Mouse (Mus musculus): ENCODE data around the gene Pex26. TPM values are rescaled to one million over a fixed set of nuclear protein-coding genes. Genes with fewer than 3 reads are reported as not detected.
A peak's percentile ranks its signal among the peaks of the same experiment; 100 is the strongest.

The Pex26 gene
- polyA plus RNA-seq, 1 experiment from 2014 or later: 13.5 TPM

DNA sequence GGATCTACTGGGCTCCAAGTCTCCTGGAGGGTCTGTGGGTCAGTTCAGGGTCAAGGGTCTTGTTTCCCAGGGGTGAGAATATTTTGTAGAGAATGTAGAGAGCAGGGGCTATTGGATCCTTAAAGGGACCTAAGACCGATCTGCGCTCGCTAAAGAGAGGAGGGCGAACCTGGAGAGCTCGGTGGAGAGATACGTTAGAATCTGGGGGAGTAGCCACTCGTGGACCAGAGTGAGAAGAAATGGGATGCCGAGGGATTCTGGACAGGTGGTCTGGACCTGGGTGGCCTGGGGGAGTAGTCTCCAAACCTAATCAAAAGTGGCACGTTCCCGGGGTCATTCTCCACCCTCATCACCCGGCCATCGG, 27.4 kb downstream of the Pex26 start:
- Histone ChIP-seq H3K9ac (ENCODE audit: low read depth, low read length) (peak overlapping the region; percentile 67), H3K36me3 (ENCODE audit: control insufficient read depth, insufficient read depth, low read length) (no peaks in the 10 kb centered on the region), H3K4me1 (ENCODE audit: control insufficient read depth, insufficient read depth, low read depth, low read length) (peaks cover 11% of the 10 kb centered on the region), H3K4me3 (ENCODE audit: low read length) (peak overlapping the region; percentile 52), H3K4me2 (ENCODE audit: low read length) (peak overlapping the region; percentile 97), H3K27ac (ENCODE audit: low read depth, low read length) (no peak overlapping the region), H3K27me3 (replicated peaks; ENCODE audit: control insufficient read depth, insufficient read depth, low read length) (peaks cover 3% of the 10 kb centered on the region; the same call in 1 of the 2 replicates), H3K9me3 (ENCODE audit: control insufficient read depth, low read length) (no peaks in the 10 kb centered on the region)
- WGBS: under 1% methylated on average over 12 of the region's 12 CpGs
- peak; percentile 60 for ATAC-seq

GRCm38 (mm10) chr6:121211743-121212142, 28.3 kb downstream of the Pex26 start:
- H3K4me1 ChIP-seq (ENCODE audit: control insufficient read depth, insufficient read depth, low read depth, low read length): peaks cover 11% of the 10 kb centered on the region
- H3K36me3 ChIP-seq (ENCODE audit: control insufficient read depth, insufficient read depth, low read length): no peaks in the 10 kb centered on the region
- H3K27ac ChIP-seq (ENCODE audit: low read depth, low read length): no peak overlapping the region
- H3K4me2 ChIP-seq (ENCODE audit: low read length): peak overlapping the region; percentile 97
- peaks cover 3% of the 10 kb centered on the region; the same call in 1 of the 2 replicates for H3K27me3 ChIP-seq (replicated peaks; ENCODE audit: control insufficient read depth, insufficient read depth, low read length)
- H3K9me3 ChIP-seq (ENCODE audit: control insufficient read depth, low read length): no peaks in the 10 kb centered on the region
- no peak overlapping the region for H3K9ac ChIP-seq (ENCODE audit: low read depth, low read length)
- 7% methylated on average over 4 of the region's 5 CpGs for WGBS
- no peak overlapping the region for H3K4me3 ChIP-seq (ENCODE audit: low read length)
- no peak for ATAC-seq

GRCm38 (mm10) chr6:121212988-121213387, 29.5 kb downstream of the Pex26 start:
- Histone ChIP-seq H3K27me3 (replicated peaks; ENCODE audit: control insufficient read depth, insufficient read depth, low read length) (peaks cover 3% of the 10 kb centered on the region; the same call in 1 of the 2 replicates), H3K27ac (ENCODE audit: low read depth, low read length) (no peak overlapping the region), H3K9ac (ENCODE audit: low read depth, low read length) (no peak overlapping the region), H3K36me3 (ENCODE audit: control insufficient read depth, insufficient read depth, low read length) (no peaks in the 10 kb centered on the region), H3K4me2 (ENCODE audit: low read length) (no peak overlapping the region), H3K9me3 (ENCODE audit: control insufficient read depth, low read length) (no peaks in the 10 kb centered on the region), H3K4me1 (ENCODE audit: control insufficient read depth, insufficient read depth, low read depth, low read length) (peaks cover 11% of the 10 kb centered on the region), H3K4me3 (ENCODE audit: low read length) (no peak overlapping the region)
- no peak for ATAC-seq
- WGBS: 88% methylated on average over 4 of the region's 4 CpGs

DNA sequence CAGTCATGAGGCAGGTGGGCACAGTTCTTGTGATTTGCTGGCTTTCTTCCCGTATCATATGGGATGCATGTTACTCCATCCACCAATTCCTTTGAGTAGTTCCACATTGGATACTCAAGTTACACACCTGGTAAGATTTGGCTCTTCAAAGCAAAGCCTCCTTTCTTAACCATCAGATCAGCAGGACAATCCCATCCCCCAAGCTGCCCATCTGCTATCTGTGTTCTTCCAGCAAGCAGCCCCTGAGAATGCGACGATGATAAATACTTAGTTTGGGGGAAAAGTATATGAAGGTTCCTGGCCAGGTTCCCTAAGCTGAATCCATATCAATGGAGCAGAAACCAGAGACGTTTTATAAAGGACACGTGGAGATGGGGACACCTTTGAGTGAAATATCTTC, 30.8 kb downstream of the Pex26 start:
- Histone ChIP-seq H3K36me3 (ENCODE audit: control insufficient read depth, insufficient read depth, low read length) (no peaks in the 10 kb centered on the region), H3K27ac (ENCODE audit: low read depth, low read length) (no peak overlapping the region), H3K9ac (ENCODE audit: low read depth, low read length) (no peak overlapping the region), H3K4me2 (ENCODE audit: low read length) (no peak overlapping the region), H3K27me3 (replicated peaks; ENCODE audit: control insufficient read depth, insufficient read depth, low read length) (peaks cover 3% of the 10 kb centered on the region; the same call in 1 of the 2 replicates), H3K4me3 (ENCODE audit: low read length) (no peak overlapping the region), H3K4me1 (ENCODE audit: control insufficient read depth, insufficient read depth, low read depth, low read length) (peaks cover 11% of the 10 kb centered on the region), H3K9me3 (ENCODE audit: control insufficient read depth, low read length) (no peaks in the 10 kb centered on the region)
- no peak for ATAC-seq
- WGBS: 88% methylated on average over 5 of the region's 5 CpGs

DNA sequence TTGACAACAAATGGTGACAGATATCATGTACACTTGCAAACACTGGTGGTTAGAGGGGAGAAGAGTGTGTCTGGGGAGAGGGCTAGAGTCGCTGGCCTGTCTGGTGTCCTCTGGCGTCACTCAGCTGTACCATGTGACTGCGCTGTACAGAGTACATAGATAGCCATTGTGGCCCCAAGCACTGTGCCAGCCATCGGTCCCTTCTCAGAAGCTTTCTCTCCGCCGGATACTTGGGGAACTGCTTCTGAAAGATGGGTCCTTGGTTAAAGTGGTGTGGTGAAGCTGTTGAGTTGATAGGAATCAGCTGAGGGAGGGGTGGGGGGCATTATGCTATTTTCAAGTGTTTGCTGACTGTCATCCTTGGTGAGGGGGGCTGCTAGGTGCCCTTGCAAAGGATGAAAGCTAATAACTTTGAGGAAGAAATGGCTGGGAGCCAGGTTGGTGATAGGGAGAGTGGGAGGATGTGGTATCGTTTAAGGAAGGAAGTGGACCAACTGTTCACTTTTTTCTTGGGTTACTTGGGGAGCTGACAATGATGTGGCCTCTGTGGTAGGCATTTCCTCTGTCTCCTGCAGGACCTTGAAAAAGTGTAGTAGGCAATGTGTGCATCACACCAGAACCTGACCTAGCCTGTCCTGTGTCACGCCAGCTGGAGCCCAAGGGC, 31.3 kb downstream of the Pex26 start:
- H3K9ac ChIP-seq (ENCODE audit: low read depth, low read length): no peak overlapping the region
- no peaks in the 10 kb centered on the region for H3K9me3 ChIP-seq (ENCODE audit: control insufficient read depth, low read length)
- no peak overlapping the region for H3K4me2 ChIP-seq (ENCODE audit: low read length)
- peaks cover 11% of the 10 kb centered on the region for H3K4me1 ChIP-seq (ENCODE audit: control insufficient read depth, insufficient read depth, low read depth, low read length)
- H3K27ac ChIP-seq (ENCODE audit: low read depth, low read length): no peak overlapping the region
- no peak overlapping the region for H3K4me3 ChIP-seq (ENCODE audit: low read length)
- no peaks in the 10 kb centered on the region for H3K36me3 ChIP-seq (ENCODE audit: control insufficient read depth, insufficient read depth, low read length)
- WGBS: 83% methylated on average over 8 of the region's 8 CpGs
- ATAC-seq: no peak
- H3K27me3 ChIP-seq (replicated peaks; ENCODE audit: control insufficient read depth, insufficient read depth, low read length): no peaks in the 10 kb centered on the region; the same call in 1 of the 2 replicates

GRCm38 (mm10) chr6:121215336-121215735, 31.9 kb downstream of the Pex26 start:
- Histone ChIP-seq H3K4me2 (ENCODE audit: low read length) (no peak overlapping the region), H3K9me3 (ENCODE audit: control insufficient read depth, low read length) (no peaks in the 10 kb centered on the region), H3K4me3 (ENCODE audit: low read length) (no peak overlapping the region), H3K27ac (ENCODE audit: low read depth, low read length) (no peak overlapping the region), H3K27me3 (replicated peaks; ENCODE audit: control insufficient read depth, insufficient read depth, low read length) (no peaks in the 10 kb centered on the region; the same call in 1 of the 2 replicates), H3K4me1 (ENCODE audit: control insufficient read depth, insufficient read depth, low read depth, low read length) (peaks cover 11% of the 10 kb centered on the region), H3K36me3 (ENCODE audit: control insufficient read depth, insufficient read depth, low read length) (no peaks in the 10 kb centered on the region), H3K9ac (ENCODE audit: low read depth, low read length) (no peak overlapping the region)
- no peak for ATAC-seq
- WGBS: 85% methylated on average over 5 of the region's 5 CpGs

GRCm38 (mm10) chr6:121215896-121216295, 32.4 kb downstream of the Pex26 start:
- Histone ChIP-seq H3K9me3 (ENCODE audit: control insufficient read depth, low read length) (no peaks in the 10 kb centered on the region), H3K4me1 (ENCODE audit: control insufficient read depth, insufficient read depth, low read depth, low read length) (peaks cover 6% of the 10 kb centered on the region), H3K27me3 (replicated peaks; ENCODE audit: control insufficient read depth, insufficient read depth, low read length) (no peaks in the 10 kb centered on the region; the same call in 1 of the 2 replicates), H3K27ac (ENCODE audit: low read depth, low read length) (no peak overlapping the region), H3K4me3 (ENCODE audit: low read length) (no peak overlapping the region), H3K36me3 (ENCODE audit: control insufficient read depth, insufficient read depth, low read length) (no peaks in the 10 kb centered on the region), H3K4me2 (ENCODE audit: low read length) (no peak overlapping the region), H3K9ac (ENCODE audit: low read depth, low read length) (no peak overlapping the region)
- no peak for ATAC-seq
- 83% methylated on average over 6 of the region's 6 CpGs for WGBS

DNA sequence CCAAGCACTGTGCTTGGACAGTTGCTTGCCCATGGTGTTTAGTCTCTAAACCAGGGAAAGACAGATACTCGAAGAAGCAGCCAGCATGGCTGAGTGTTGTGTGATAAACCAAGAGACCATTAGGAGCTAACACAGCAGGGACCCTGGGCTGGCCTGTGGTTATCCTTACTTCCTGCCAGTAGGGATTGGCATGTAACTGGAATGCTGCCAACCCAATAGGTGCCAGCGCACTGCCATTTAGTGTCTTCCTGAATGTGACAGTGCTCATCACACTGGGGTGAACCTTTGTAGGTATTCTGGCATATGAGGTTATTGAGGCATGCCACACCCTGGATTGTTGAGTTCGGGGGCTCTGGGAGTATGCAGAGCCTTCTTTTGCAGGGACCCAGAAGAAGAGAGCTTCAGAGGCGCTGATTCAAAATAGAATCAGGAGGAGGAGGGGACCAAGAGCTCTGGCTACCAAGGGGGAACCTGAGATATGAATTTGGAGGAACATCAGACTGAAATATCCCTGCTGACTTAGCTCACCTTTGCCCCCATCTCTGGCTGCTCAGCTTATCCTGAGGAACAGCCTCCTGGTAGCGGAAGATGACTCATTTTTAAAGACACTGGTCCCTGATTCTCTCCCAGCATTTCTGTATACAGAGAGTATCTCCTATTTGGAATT, 33.3 kb downstream of the Pex26 start:
- Histone ChIP-seq H3K27ac (ENCODE audit: low read depth, low read length) (no peak overlapping the region), H3K36me3 (ENCODE audit: control insufficient read depth, insufficient read depth, low read length) (no peaks in the 10 kb centered on the region), H3K27me3 (replicated peaks; ENCODE audit: control insufficient read depth, insufficient read depth, low read length) (no peaks in the 10 kb centered on the region; the same call in 1 of the 2 replicates), H3K4me1 (ENCODE audit: control insufficient read depth, insufficient read depth, low read depth, low read length) (no peaks in the 10 kb centered on the region), H3K4me3 (ENCODE audit: low read length) (no peak overlapping the region), H3K9me3 (ENCODE audit: control insufficient read depth, low read length) (no peaks in the 10 kb centered on the region), H3K9ac (ENCODE audit: low read depth, low read length) (no peak overlapping the region), H3K4me2 (ENCODE audit: low read length) (no peak overlapping the region)
- no peak for ATAC-seq
- WGBS: 76% methylated on average over 5 of the region's 5 CpGs

DNA sequence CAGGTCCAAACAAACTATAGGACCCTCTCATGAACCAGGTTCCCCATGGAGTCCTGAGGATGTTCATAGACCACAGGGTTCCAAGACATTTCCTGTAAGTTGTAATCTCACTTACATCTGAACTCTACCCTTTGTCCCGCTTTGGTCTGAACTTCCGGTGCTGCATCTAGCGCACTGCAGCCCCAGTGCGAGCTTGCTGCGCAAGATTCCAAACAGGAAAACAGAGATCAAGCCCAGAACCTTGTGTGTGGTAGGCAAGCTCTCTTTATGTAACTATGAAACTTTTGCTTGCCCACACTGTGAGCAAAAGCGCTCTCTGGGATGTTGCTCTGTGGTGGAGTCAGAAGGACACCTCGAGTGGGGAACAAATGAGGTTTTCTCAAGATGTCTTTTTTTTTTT, 34.5 kb downstream of the Pex26 start:
- Histone ChIP-seq H3K4me3 (ENCODE audit: low read length) (no peak overlapping the region), H3K36me3 (ENCODE audit: control insufficient read depth, insufficient read depth, low read length) (no peaks in the 10 kb centered on the region), H3K4me1 (ENCODE audit: control insufficient read depth, insufficient read depth, low read depth, low read length) (no peaks in the 10 kb centered on the region), H3K27ac (ENCODE audit: low read depth, low read length) (no peak overlapping the region), H3K9ac (ENCODE audit: low read depth, low read length) (no peak overlapping the region), H3K4me2 (ENCODE audit: low read length) (no peak overlapping the region), H3K9me3 (ENCODE audit: control insufficient read depth, low read length) (no peaks in the 10 kb centered on the region), H3K27me3 (replicated peaks; ENCODE audit: control insufficient read depth, insufficient read depth, low read length) (no peaks in the 10 kb centered on the region)
- 94% methylated on average over 7 of the region's 7 CpGs for WGBS
- ATAC-seq: no peak

All from hindbrain, embryonic 16.5 days (tissue).